Mouse (Mus musculus) limb, embryonic 13.5 days (tissue): Measurements from ENCODE around the gene Ipo4. TPM values are rescaled to one million over a fixed set of nuclear protein-coding genes. Genes with fewer than 3 reads are reported as not detected.

ENCODE experiments used
- ATAC-seq: fragments of 200-750 bp; cut with Nextera tagmentation; 2 replicates; pipeline ENCODE4 v1.8.0; 2017; ENCODE audit warnings: low read depth, moderate number of reproducible peaks, moderate TSS enrichment; ENCODE audit not compliant: low FRiP score
- H3K27ac ChIP-seq: fragments of 300-500 bp; sonication (generic); 2 replicates; pipeline ENCODE4 v1.5.1; 2015; ENCODE audit warnings: inconsistent platforms, mild to moderate bottlenecking, moderate library complexity
- H3K27me3 ChIP-seq: fragments of 300-500 bp; sonication (generic); 2 replicates; pipeline ENCODE4 v1.6.1; 2015; ENCODE audit warnings: mild to moderate bottlenecking, inconsistent platforms
- H3K36me3 ChIP-seq: fragments of 300-500 bp; sonication (generic); 2 replicates; pipeline ENCODE4 v1.6.1; 2015; ENCODE audit warnings: inconsistent platforms, mild to moderate bottlenecking, moderate library complexity
- H3K4me1 ChIP-seq: fragments of 300-500 bp; sonication (generic); 2 replicates; pipeline ENCODE4 v1.6.1; 2015; ENCODE audit warnings: inconsistent platforms
- H3K4me2 ChIP-seq: fragments of 300-500 bp; sonication (generic); replicated peaks from 2 replicates; pipeline ENCODE4 v1.6.1; 2015; ENCODE audit warnings: inconsistent platforms, mild to moderate bottlenecking, moderate library complexity
- H3K4me3 ChIP-seq: fragments of 300-500 bp; sonication (generic); 2 replicates; pipeline ENCODE4 v1.5.1; 2015; ENCODE audit warnings: moderate library complexity, mild to moderate bottlenecking, inconsistent platforms
- H3K9ac ChIP-seq: fragments of 300-500 bp; sonication (generic); 2 replicates; pipeline ENCODE4 v1.6.1; 2015; ENCODE audit warnings: mild to moderate bottlenecking, inconsistent platforms
- H3K9me3 ChIP-seq: fragments of 300-500 bp; sonication (generic); 2 replicates; pipeline ENCODE4 v1.6.1; 2016; ENCODE audit warnings: inconsistent platforms
- WGBS: fragments of 180-500 bp; shearing (Covaris S2); methylation state at CpG from one replicate; pipeline ENCODE4 v1.1.7; 2015; 5-methylcytosine and 5-hydroxymethylcytosine counted together
- polyA plus RNA-seq: library from polyadenylated mRNA; unstranded; fragments of >200 nt; fragmentation: Nextera tagmentation; extraction: Ambion mirVana; gene quantifications from 2 replicates; pipeline ENCODE4 v1.2.1, GENCODE M21; 2015

The Ipo4 gene
- polyA plus RNA-seq, 1 experiment from 2014 or later = 113 TPM

- no peak for ATAC-seq
- Histone ChIP-seq H3K36me3 (peaks cover 7% of the 10 kb centered on the region), H3K9me3 (no peaks in the 10 kb centered on the region), H3K4me1 (peaks cover 6% of the 10 kb centered on the region; the same call in 1 of the 2 replicates), H3K4me3 (peak overlapping the region; percentile 34), H3K9ac (peak overlapping the region; percentile 43), H3K27ac (no peak overlapping the region), H3K4me2 (peak overlapping the region; percentile 58), H3K27me3 (no peaks in the 10 kb centered on the region; the same call in 1 of the 2 replicates)
- 49% methylated on average over 22 of the region's 22 CpGs for WGBS
Measured at GRCm38 (mm10) chr14:55618486-55619195, 17.1 kb downstream of the Ipo4 start.

- Histone ChIP-seq H3K27ac (no peak within 1 kb of the TSS), H3K4me3 (peak within 1 kb of the TSS; percentile 34), H3K4me2 (peak within 1 kb of the TSS; percentile 58), H3K9ac (peak within 1 kb of the TSS; percentile 43), H3K36me3 (0 out of 2 replicates have a peak, but pooled peaks cover 3% of the 10 kb centered on the region), H3K4me1 (peaks cover 6% of the 10 kb centered on the region; the same call in 1 of the 2 replicates), H3K27me3 (no peaks in the 10 kb centered on the region; the same call in 1 of the 2 replicates), H3K9me3 (no peaks in the 10 kb centered on the region)
- WGBS = 16% methylated on average over 21 of the region's 21 CpGs
- peak; percentile 79 for ATAC-seq
Measured at GRCm38 (mm10) chr14:55617822-55618221, 17.9 kb downstream of the Ipo4 start, which contains the start of gene Rec8. Gene Rec8, plus strand, starts transcription at chr14:55618037.

GRCm38 (mm10) chr14:55616844-55617243, 18.9 kb downstream of the Ipo4 start:
- no peak overlapping the region for H3K27ac ChIP-seq
- no peak overlapping the region for H3K9ac ChIP-seq
- H3K27me3 ChIP-seq = no peaks in the 10 kb centered on the region; the same call in 1 of the 2 replicates
- H3K4me1 ChIP-seq = peaks cover 6% of the 10 kb centered on the region; the same call in 1 of the 2 replicates
- no peaks in the 10 kb centered on the region for H3K36me3 ChIP-seq
- 82% methylated on average over 2 of the region's 2 CpGs for whole genome bisulfite sequencing
- no peaks in the 10 kb centered on the region for H3K9me3 ChIP-seq
- no peak overlapping the region for H3K4me3 ChIP-seq
- H3K4me2 ChIP-seq = no peak overlapping the region
- no peak for ATAC-seq

GRCm38 (mm10) chr14:55615876-55616275, 19.9 kb downstream of the Ipo4 start:
- ATAC-seq = no peak

GRCm38 (mm10) chr14:55614565-55615178, 21.1 kb downstream of the Ipo4 start:
- Histone ChIP-seq H3K4me1 (peaks cover 6% of the 10 kb centered on the region; the same call in 1 of the 2 replicates), H3K27ac (no peak overlapping the region), H3K9me3 (no peaks in the 10 kb centered on the region), H3K4me2 (no peak overlapping the region), H3K36me3 (peaks cover 5% of the 10 kb centered on the region; the same call in 1 of the 2 replicates), H3K27me3 (no peaks in the 10 kb centered on the region; the same call in 1 of the 2 replicates), H3K4me3 (no peak overlapping the region), H3K9ac (no peak overlapping the region)
- WGBS = 83% methylated on average over 7 of the region's 7 CpGs
- no peak for ATAC-seq

More at GRCm38 (mm10) chr14:55615876-55616275, 19.9 kb downstream of the Ipo4 start:
- Histone ChIP-seq H3K9ac (no peak overlapping the region), H3K4me1 (peaks cover 6% of the 10 kb centered on the region; the same call in 1 of the 2 replicates), H3K36me3 (no peaks in the 10 kb centered on the region), H3K9me3 (no peaks in the 10 kb centered on the region), H3K27ac (no peak overlapping the region), H3K27me3 (no peaks in the 10 kb centered on the region; the same call in 1 of the 2 replicates), H3K4me3 (no peak overlapping the region), H3K4me2 (no peak overlapping the region)
- WGBS = 49% methylated on average over 2 of the region's 2 CpGs

GRCm38 (mm10) chr14:55613346-55613745, 22.4 kb downstream of the Ipo4 start:
- ATAC-seq = no peak
- Histone ChIP-seq H3K4me2 (no peak overlapping the region), H3K4me3 (no peak overlapping the region), H3K4me1 (no peaks in the 10 kb centered on the region), H3K9me3 (no peaks in the 10 kb centered on the region), H3K27ac (no peak overlapping the region), H3K9ac (no peak overlapping the region), H3K27me3 (no peaks in the 10 kb centered on the region), H3K36me3 (peaks cover 18% of the 10 kb centered on the region)
- WGBS = 76% methylated on average over 6 of the region's 6 CpGs

GRCm38 (mm10) chr14:55608339-55608738, 27.4 kb downstream of the Ipo4 start:
- H3K9me3 ChIP-seq = no peaks in the 10 kb centered on the region
- no peak overlapping the region for H3K4me3 ChIP-seq
- H3K4me2 ChIP-seq = no peak overlapping the region
- peaks cover 49% of the 10 kb centered on the region for H3K36me3 ChIP-seq
- no peak overlapping the region for H3K27ac ChIP-seq
- no peak overlapping the region for H3K9ac ChIP-seq
- H3K4me1 ChIP-seq = peaks cover 14% of the 10 kb centered on the region
- WGBS = 95% methylated on average over 6 of the region's 6 CpGs
- no peak for ATAC-seq
- H3K27me3 ChIP-seq = no peaks in the 10 kb centered on the region

- no peaks in the 10 kb centered on the region for H3K9me3 ChIP-seq
- 92% methylated on average over 16 of the region's 16 CpGs for WGBS
- H3K4me1 ChIP-seq = peaks cover 17% of the 10 kb centered on the region
- no peaks in the 10 kb centered on the region for H3K27me3 ChIP-seq
- H3K4me2 ChIP-seq = no peak overlapping the region
- H3K36me3 ChIP-seq = peaks cover 74% of the 10 kb centered on the region
- H3K4me3 ChIP-seq = no peak overlapping the region
- H3K27ac ChIP-seq = no peak overlapping the region
- no peak for ATAC-seq
- H3K9ac ChIP-seq = no peak overlapping the region
Measured at GRCm38 (mm10) chr14:55605743-55606459, 29.9 kb downstream of the Ipo4 start.

- peaks cover 17% of the 10 kb centered on the region for H3K4me1 ChIP-seq
- H3K36me3 ChIP-seq = peaks cover 80% of the 10 kb centered on the region
- no peaks in the 10 kb centered on the region for H3K27me3 ChIP-seq
- no peaks in the 10 kb centered on the region for H3K9me3 ChIP-seq
- H3K9ac ChIP-seq = no peak overlapping the region
- H3K4me2 ChIP-seq = peak overlapping the region; percentile 64
- no peak overlapping the region for H3K27ac ChIP-seq
- peak overlapping the region; percentile 41; the same call in 1 of the 2 replicates for H3K4me3 ChIP-seq
- no peak for ATAC-seq
- 91% methylated on average over 11 of the region's 11 CpGs for WGBS
Measured at GRCm38 (mm10) chr14:55604823-55605222, 30.9 kb downstream of the Ipo4 start.

- peak overlapping the region; percentile 64 for H3K4me2 ChIP-seq
- H3K27me3 ChIP-seq = no peaks in the 10 kb centered on the region
- no peaks in the 10 kb centered on the region for H3K9me3 ChIP-seq
- ATAC-seq = peak; percentile 92
- peak overlapping the region; percentile 72 for H3K27ac ChIP-seq
- peak overlapping the region; percentile 65 for H3K9ac ChIP-seq
- H3K4me1 ChIP-seq = peaks cover 17% of the 10 kb centered on the region
- peak overlapping the region; percentile 41 for H3K4me3 ChIP-seq
- 16% methylated on average over 19 of the region's 19 CpGs for WGBS
- H3K36me3 ChIP-seq = peaks cover 80% of the 10 kb centered on the region
Measured at GRCm38 (mm10) chr14:55603633-55604576, 31.9 kb downstream of the Ipo4 start.

- peaks cover 80% of the 10 kb centered on the region for H3K36me3 ChIP-seq
- peaks cover 17% of the 10 kb centered on the region for H3K4me1 ChIP-seq
- H3K27ac ChIP-seq = peak within 1 kb of the TSS; percentile 72
- WGBS = 81% methylated on average over 7 of the region's 7 CpGs
- H3K27me3 ChIP-seq = no peaks in the 10 kb centered on the region
- H3K4me3 ChIP-seq = peak within 1 kb of the TSS; percentile 41
- H3K9ac ChIP-seq = peak within 1 kb of the TSS; percentile 65
- H3K4me2 ChIP-seq = peak within 1 kb of the TSS; percentile 64
- no peaks in the 10 kb centered on the region for H3K9me3 ChIP-seq
- no peak for ATAC-seq
Measured at GRCm38 (mm10) chr14:55603271-55603632, 32.5 kb downstream of the Ipo4 start, which contains the start of gene Irf9. Gene Irf9, plus strand, starts transcription at chr14:55603571.
